Mouse (Mus musculus) embryonic fibroblast, embryonic 13.5 days (primary cell): ENCODE measurements around the gene 2310033P09Rik.

Experiments
- CTCF ChIP-seq: IDR thresholded peaks from 2 replicates; pipeline ENCODE4 v1.5.1; 2011; ENCODE audit warnings: mild to moderate bottlenecking, control low read depth, low read length, moderate library complexity, borderline replicate concordance; ENCODE audit not compliant: insufficient read depth
- POLR2A ChIP-seq: IDR thresholded peaks from 2 replicates; pipeline ENCODE4 v1.6.1; 2011; ENCODE audit warnings: low read depth, mild to moderate bottlenecking, control low read depth, low read length, moderate library complexity

GRCm38 (mm10) chr11:59163255-59164236 is 44.6 kb upstream of the 2310033P09Rik start, which contains the start of gene Iba57:
- TF ChIP-seq CTCF (no peak), POLR2A (no peak; the same call in none of the 2 replicates)
